Mouse (Mus musculus) heart, postnatal 36 days (tissue): ENCODE results near the gene T2. TPM values are rescaled to one million over a fixed set of nuclear protein-coding genes. Genes with fewer than 3 reads are reported as not detected.
"Not testable (repeated sequence)": the region's sequence is repeated elsewhere in the genome, so short reads cannot be mapped to it uniquely, and the experiment has no call there.

ENCODE experiments used
- DNase-seq, 2 experiments: peaks; one replicate each; pipeline ENCODE4 v3.0.0; 2021 to 2022
- intact Hi-C: fragments of 180-260 bp; cut with DNase I; formaldehyde crosslinking; loops from one replicate; pipeline ENCODE4 v1.15.1; 2025
- total RNA-seq, 2 experiments: library from RNA; stranded (reverse); gene quantifications; 2 replicates each; pipeline ENCODE4 v1.2.3; 2021

T2 gene
- under 1 TPM; 0.30 to 0.75 TPM for total RNA-seq

DNA sequence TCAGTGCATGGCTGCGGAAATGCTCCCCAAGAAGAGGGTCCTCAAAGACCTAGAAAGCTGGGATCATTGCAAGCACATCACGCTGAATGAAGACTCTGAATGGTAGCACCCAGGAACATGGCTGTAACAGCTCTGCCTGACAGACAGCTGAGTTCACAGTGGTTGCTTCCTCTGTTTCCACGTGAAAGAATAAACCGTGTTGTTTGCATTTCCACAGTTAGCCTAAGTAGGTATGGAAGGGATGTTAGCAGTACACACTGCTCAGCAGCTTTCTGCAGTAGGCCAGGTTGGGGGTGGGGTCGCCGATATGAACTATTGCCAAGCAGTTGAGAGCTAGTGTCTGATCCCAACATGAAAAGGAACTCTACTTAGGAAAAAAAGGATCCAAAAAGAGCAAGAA is at the start of gene T2:
TSS of gene T2 (plus strand) at position 301 of the 400 bp plus-strand sequence.
- no peak for DNase-seq
- intact Hi-C loops: no loop called here

- peak; percentile 97 to 98 for DNase-seq
- intact Hi-C loops: loop anchor here (2.0 kb wide), 2 partner anchors 26 to 62 kb away; no protein-coding TSS in a partner anchor
These were observed 44.8 kb upstream of the T2 start, which contains the start of gene Sft2d1 for GRCm38 (mm10) chr17:8310838-8311614. Gene Sft2d1, plus strand, starts transcription at chr17:8311102.

DNA sequence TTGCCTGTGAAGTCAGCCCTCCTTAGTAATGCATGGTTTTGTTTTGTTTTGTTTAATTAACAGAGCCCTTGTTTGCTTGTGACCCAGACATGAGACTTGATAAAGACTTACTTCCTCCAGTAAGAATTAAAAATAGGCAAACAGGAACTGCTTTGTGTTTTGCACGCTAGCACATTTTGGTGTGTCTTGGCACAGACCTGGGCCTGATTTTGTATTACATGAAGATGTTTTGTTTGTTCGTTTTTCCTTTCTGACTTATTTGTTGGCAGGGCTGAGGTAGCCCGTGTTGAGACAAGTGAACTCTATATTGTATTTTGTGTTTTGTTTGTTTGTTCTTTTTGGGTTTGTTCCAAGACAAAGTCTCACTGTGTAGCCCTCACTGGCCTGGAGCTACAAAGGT is 44.0 kb upstream of the T2 start:
- no peak for DNase-seq
- intact Hi-C loops: loop anchor here (2.0 kb wide), 2 partner anchors 27 to 61 kb away; no protein-coding TSS in a partner anchor

DNA sequence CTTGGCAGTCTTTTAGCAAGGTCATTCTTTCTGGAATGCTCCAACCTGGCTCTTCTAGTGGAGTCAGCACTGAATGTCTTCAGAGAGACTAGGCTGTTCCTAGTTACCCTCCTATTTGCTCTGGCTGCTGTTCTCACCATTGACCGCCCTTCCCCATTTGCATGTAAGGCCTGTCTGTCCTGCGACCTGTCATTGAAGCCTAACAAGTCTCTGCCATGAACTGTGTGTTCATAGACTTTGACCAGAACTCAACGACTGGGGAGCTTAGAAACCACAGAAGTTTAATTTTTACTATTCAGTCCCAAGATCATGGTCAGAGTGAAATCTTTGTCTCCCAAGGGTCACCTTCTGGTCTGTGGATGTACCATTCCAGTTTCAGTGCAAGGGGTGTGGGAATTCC is 41.8 kb upstream of the T2 start:
- DNase-seq: no peak
- intact Hi-C loops: no loop called here

DNA sequence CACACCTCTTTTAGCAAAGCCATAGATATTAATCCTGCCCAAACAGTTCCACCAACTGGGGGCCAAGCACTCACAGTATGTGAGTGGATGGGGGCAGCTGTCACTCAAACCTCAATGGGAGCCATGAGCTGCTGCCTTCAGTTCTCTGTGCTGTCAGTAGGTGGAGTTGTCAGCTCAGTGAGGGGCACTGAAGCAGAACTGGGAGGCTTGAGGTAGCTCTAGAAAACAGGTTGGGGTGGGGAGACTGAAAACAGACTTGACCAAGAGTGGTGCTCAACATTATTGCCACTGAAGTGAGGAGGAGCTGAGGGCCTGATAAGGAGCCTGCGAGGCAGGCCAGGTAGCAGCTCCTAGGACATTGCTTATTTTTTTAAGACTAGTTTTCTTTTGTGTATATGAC is 39.5 kb upstream of the T2 start:
- DNase-seq: no peak
- intact Hi-C loops: no loop called here

DNA sequence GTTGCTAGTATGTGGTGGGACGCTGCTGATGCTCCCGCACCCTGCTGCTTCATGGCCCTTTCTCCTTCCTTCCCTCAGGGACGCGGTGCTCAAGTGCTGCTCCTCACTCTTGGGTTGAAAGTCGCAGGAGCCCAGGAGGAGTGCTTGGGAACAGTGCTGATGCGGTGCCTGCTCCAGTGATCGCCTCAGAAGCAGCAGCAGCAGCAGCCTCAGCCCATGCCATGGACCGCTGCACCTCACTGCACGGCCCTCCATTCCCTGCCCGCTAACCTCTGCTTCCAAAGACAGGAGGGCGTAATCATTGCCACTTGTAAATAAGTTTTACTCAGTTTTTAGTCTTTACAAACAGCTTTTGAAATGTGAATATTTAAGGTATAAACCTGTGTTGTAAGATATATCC is 28.9 kb upstream of the T2 start:
- DNase-seq, intact Hi-C loops: not testable (repeated sequence)

- no peak for DNase-seq
- intact Hi-C loops: no loop called here
These were observed 27.1 kb upstream of the T2 start for GRCm38 (mm10) chr17:8328511-8329174.

GRCm38 (mm10) chr17:8330602-8331001 is 25.2 kb upstream of the T2 start:
- intact Hi-C loops: no loop called here
- no peak for DNase-seq

- DNase-seq, intact Hi-C loops: not testable (repeated sequence)
These were observed 18.6 kb upstream of the T2 start, which contains the start of gene Prr18 for GRCm38 (mm10) chr17:8337159-8337558. Gene Prr18, plus strand, starts transcription at chr17:8337459.

DNA sequence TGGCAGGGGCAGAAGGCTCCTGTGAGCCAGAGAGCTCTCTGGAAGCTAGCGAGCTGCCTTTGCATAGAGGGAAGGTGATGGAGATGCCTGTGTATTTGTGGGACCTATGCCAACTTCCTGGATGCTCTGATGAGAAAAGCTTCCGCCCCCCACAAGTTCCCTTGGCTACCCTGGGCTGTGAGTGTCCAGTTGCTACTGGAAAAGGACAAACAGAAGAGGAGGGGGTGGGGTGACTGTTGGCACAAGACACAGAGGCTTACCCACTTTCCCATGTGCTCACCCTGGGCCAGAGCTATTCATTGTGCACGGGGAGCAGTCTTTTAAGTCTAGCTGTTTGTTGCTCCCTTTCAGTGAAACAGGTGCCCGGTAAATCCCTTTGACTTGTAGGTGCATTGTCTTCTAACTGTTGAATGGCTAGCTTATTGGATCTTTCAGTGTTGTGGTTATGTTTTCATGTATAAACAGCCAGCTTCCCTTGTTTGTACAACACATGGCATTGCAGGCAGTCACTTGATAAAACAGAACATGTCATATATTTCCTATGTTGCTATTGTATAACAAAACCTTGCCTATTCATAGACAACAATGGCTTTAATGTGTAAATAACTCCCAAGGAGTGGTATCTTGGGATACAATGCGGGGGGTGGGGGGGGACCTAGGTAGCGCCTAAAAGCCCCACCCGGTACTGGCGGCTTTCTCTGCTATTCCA is 16.0 kb upstream of the T2 start:
- intact Hi-C loops: no loop called here
- no peak for DNase-seq

DNA sequence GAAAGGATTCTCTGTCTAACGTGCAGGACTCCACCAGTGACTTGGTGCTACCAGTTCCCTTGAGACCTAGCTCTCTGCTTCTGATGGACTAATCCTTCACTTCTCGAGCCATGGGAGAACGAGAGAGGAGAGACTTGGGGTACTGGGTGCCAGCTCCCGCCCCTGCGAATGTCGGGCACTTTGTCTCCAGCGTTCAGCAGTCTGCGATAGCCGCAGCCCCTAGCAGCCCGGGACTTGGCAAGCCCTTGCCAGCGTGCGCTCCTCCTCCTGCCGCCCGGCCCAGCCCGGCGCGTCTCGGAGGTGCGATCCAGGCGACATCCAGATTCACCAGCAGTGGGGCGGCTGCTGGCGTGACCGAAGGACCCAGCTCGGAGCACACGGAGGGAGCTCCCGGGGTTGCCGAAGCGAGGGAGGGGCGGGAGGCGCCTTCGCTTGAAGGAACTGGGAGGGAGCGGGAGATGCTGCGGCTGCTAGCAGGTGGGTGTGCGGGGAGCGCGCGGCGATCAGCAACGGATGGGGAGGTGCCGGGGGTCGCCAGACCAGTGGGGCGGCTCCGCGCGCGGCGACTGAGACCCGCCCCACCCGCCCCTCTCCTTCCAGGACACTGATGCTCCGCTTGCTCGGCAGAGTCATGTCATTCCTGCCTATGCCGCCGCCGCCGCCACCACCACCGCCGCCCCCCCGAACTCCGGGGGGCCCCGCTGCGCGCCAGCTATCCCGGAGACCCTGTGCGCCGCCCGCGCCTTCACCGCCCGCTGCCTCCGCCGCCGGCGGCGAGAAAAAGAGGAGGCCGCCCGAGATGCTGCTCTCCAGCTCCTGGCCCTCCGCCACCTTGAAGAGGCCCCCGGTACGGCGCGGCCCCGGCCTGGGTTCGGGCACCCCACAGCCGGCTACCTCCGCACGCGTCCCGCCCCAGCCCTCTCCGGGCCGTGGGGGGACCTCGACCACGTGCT is 15.1 kb upstream of the T2 start:
- intact Hi-C loops: no loop called here

DNA sequence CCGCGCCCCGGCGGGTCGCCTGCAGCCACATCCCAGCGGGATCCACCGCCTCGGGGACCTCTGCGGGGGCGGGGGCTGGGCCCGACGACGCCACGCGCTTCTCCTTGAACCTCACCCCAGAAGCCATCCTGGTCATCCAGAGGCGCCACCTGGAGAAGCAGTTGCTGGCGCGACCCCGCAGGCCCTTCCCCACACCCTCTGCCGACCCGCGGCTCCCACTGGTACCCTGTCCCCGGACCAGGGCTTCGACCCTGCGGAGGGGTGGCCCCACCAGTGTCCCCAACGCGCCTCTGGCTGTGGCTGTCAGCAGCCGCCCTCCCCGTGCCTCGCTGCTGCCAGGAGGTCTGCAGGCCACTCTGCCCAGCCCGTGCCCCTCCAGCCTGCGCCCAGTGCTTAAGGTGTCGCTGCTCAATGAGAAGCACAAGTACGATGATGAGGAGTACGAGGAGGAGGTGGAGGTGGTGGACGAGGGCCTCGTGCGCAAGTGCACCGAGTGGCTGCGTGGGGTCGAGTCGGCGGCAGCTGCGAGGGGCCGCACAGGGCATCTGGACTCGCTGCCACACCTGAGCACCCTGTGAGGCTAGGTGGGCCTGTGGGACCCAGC is 14.3 kb upstream of the T2 start:
- intact Hi-C loops: no loop called here
- no peak for DNase-seq

More for the DNA sequence above, 15.1 kb upstream of the T2 start:
- DNase-seq: peak in 1 of 2 experiments; percentile 22

DNA sequence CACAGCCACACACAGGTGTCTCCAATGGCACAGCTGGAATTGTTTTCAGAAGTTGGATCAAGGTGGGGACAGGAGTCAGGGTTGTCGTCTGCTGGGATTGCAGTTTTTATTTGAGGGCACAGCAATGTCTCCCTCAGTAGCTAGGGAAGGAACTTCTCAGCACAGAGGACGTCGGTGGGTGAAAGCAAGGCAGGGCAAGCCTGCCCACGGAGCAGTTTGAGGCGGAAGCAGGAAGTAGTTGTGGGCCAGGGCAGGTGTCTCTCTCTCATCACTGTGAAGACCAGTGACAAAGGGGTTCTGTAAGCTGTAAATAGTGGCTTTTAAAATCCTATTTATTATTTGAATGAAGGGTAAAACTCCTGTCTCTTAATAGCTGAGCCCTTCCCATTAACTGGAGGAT is 13.1 kb upstream of the T2 start:
- intact Hi-C loops: no loop called here
- no peak for DNase-seq

DNA sequence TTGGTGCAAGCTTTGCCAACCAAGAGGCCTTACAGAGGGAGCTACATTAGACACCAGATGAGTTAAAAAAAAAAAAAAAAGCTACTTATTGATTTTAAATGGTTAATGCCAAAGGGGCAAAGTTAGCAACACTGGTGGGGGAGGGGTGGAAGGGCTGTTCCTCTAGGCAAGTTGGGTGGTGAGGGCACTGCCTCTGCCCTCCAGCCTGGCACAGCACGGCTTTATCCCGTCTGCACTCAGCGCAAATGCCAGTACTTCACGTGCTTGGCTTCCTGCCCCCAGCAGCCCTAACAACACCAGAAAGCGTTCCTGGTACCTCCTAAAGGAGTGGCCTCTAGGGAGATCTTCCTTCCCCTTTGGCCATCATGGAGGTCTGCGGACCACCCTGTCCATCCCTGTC is 12.4 kb upstream of the T2 start:
- intact Hi-C loops: no loop called here

DNA sequence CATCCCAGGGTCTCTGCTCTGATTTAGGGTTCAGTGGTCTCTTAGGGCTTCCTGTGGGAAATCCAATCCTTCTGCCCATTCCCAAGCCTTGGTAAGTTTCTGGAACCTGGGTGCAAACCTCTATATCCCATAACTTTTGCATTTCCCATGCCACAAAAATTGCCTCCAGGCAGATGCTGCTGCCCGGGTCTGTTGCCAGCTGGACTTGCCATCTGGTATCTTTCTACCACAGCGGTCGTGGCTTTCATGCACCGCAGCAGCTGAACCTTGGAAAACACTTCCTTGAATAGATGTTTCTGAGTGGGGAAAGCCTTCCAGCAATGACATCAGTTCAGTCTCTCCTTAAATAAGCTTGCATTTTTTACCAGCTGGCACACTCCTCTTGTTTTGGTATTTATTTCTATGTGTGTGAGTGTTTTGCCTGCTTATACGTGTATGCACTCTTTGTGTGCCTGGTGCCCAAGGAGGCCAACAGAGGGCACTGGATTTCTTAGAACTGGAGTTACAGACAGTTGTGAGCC is 8.0 kb upstream of the T2 start:
- intact Hi-C loops: no loop called here
- no peak for DNase-seq

More for the DNA sequence above, 12.4 kb upstream of the T2 start:
- DNase-seq: no peak

- no peak for DNase-seq
- intact Hi-C loops: no loop called here
These were observed 6.9 kb upstream of the T2 start for GRCm38 (mm10) chr17:8348941-8349340.

- DNase-seq: no peak
- intact Hi-C loops: no loop called here
These were observed 4.7 kb upstream of the T2 start for GRCm38 (mm10) chr17:8351088-8351487.

GRCm38 (mm10) chr17:8357498-8357897 is 1.7 kb downstream of the T2 start:
- intact Hi-C loops: no loop called here
- no peak for DNase-seq

DNA sequence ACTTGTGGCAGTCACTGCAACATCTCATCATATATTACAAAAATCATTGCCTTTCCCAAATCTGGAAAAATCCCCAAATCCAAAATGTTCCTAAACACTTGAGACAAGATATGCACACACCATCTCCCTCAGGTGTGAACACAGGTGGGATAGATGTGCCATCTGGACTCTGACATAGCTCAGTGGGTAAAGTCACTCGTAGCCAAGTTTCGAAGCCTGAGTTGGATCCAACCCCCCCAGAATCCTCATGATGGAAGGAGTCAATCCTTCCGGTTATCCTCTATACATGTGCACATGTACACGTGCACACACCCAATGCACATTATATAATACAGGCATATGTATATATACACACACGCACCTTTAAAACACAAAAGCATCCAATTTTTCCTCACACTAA is 5.1 kb downstream of the T2 start:
- intact Hi-C loops: no loop called here
- no peak for DNase-seq
